Mouse (Mus musculus): ENCODE data around the gene Trpm7. TPM values are rescaled to one million over a fixed set of nuclear protein-coding genes. Genes with fewer than 3 reads are reported as not detected.

Gene Trpm7
- polyA plus RNA-seq, 1 experiment from 2014 or later: 64.0 TPM

GRCm38 (mm10) chr2:126801980-126802379 is 74.0 kb downstream of the Trpm7 start:
- Histone ChIP-seq H3K36me3 (peaks cover 56% of the 10 kb centered on the region), H3K4me3 (no peak overlapping the region), H3K4me2 (no peak overlapping the region), H3K9ac (no peak overlapping the region), H3K9me3 (no peaks in the 10 kb centered on the region), H3K27ac (no peak overlapping the region), H3K27me3 (no peaks in the 10 kb centered on the region), H3K4me1 (no peaks in the 10 kb centered on the region)
- no peak for ATAC-seq (ENCODE audit: insufficient number of reproducible peaks, insufficient read depth, low FRiP score, low TSS enrichment, low read depth)
- 92% methylated on average over 3 of the region's 3 CpGs for whole genome bisulfite sequencing

DNA sequence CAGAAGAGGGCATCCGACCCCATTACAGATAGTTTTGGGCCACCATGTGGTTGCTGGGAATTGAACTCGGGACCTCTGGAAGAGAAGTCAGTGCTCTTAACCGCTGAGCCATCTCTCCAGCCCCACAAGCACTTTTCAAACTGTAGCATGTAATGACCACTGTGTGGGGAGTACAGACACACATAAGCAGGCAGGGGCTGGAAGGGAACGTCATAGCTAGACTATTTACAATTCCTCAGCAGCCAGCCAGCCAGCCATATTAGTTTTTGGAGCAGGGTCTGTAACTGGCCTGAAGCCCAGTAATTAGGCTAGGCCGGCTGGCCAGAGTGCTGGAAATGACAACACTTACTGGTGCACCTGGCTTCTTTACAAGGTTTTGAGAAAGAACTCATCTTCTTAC is 77.6 kb downstream of the Trpm7 start:
- no peak overlapping the region for H3K9ac ChIP-seq
- no peaks in the 10 kb centered on the region for H3K4me1 ChIP-seq
- WGBS: 87% methylated on average over 5 of the region's 5 CpGs
- no peaks in the 10 kb centered on the region for H3K9me3 ChIP-seq
- no peak overlapping the region for H3K4me2 ChIP-seq
- no peak overlapping the region for H3K27ac ChIP-seq
- no peak for ATAC-seq (ENCODE audit: insufficient number of reproducible peaks, insufficient read depth, low FRiP score, low TSS enrichment, low read depth)
- peaks cover 57% of the 10 kb centered on the region for H3K36me3 ChIP-seq
- H3K4me3 ChIP-seq: no peak overlapping the region
- no peaks in the 10 kb centered on the region for H3K27me3 ChIP-seq

GRCm38 (mm10) chr2:126795708-126796107 is 80.3 kb downstream of the Trpm7 start:
- no peaks in the 10 kb centered on the region for H3K4me1 ChIP-seq
- peaks cover 65% of the 10 kb centered on the region for H3K36me3 ChIP-seq
- ATAC-seq (ENCODE audit: insufficient number of reproducible peaks, insufficient read depth, low FRiP score, low TSS enrichment, low read depth): no peak
- WGBS: 88% methylated on average over 3 of the region's 3 CpGs
- H3K4me3 ChIP-seq: no peak overlapping the region
- H3K27ac ChIP-seq: no peak overlapping the region
- no peak overlapping the region for H3K9ac ChIP-seq
- H3K9me3 ChIP-seq: no peaks in the 10 kb centered on the region
- H3K4me2 ChIP-seq: no peak overlapping the region
- H3K27me3 ChIP-seq: no peaks in the 10 kb centered on the region

- 65% methylated on average over 5 of the region's 5 CpGs for WGBS
These were observed 83.4 kb downstream of the Trpm7 start for GRCm38 (mm10) chr2:126792611-126793010.

DNA sequence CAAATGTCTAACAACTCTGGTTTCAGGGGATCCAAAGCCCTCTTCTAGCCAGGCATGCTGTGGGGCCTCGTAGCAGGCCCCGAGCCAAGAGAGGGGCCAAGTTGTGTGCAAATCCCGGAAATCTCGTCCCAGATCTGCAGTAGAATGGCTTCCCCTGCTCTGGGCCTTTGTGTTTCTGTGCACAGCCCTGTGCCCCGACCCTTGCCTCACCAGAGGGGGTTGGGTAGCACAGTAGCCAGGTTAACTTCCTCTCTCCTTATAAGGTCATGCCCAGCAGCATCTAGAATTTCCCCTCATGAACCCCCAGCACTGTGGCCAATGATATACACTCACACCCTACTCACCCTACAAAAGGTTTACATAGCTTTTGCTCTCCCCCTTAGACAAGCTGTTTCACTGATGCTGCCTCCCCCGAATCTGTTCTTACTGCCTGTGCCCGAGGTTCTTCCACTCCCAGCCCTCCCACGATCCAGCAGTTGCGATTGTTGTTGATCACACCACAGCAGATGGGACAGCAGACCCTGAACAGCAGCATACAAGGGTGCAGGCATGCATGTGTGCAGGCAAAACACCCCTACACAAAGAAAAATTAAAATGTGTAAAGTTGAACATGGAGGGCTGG is 88.2 kb downstream of the Trpm7 start:
- Histone ChIP-seq H3K4me3 (no peak overlapping the region), H3K4me2 (no peak overlapping the region), H3K4me1 (peaks cover 7% of the 10 kb centered on the region; the same call in 1 of the 2 replicates), H3K9me3 (no peaks in the 10 kb centered on the region), H3K36me3 (peaks cover 30% of the 10 kb centered on the region), H3K27me3 (no peaks in the 10 kb centered on the region), H3K27ac (no peak overlapping the region), H3K9ac (no peak overlapping the region)
- 49% methylated on average over 9 of the region's 9 CpGs for WGBS
- 0 out of 2 replicates have a peak, but pooled peaks have one; percentile 10 for ATAC-seq (ENCODE audit: insufficient number of reproducible peaks, insufficient read depth, low FRiP score, low TSS enrichment, low read depth)

More at GRCm38 (mm10) chr2:126792611-126793010, 83.4 kb downstream of the Trpm7 start:
- H3K27me3 ChIP-seq: no peaks in the 10 kb centered on the region
- no peak overlapping the region for H3K27ac ChIP-seq
- H3K4me1 ChIP-seq: peaks cover 7% of the 10 kb centered on the region; the same call in 1 of the 2 replicates
- H3K9me3 ChIP-seq: no peaks in the 10 kb centered on the region
- ATAC-seq (ENCODE audit: insufficient number of reproducible peaks, insufficient read depth, low FRiP score, low TSS enrichment, low read depth): no peak
- H3K4me3 ChIP-seq: no peak overlapping the region
- no peak overlapping the region for H3K4me2 ChIP-seq
- no peak overlapping the region for H3K9ac ChIP-seq
- H3K36me3 ChIP-seq: peaks cover 68% of the 10 kb centered on the region

DNA sequence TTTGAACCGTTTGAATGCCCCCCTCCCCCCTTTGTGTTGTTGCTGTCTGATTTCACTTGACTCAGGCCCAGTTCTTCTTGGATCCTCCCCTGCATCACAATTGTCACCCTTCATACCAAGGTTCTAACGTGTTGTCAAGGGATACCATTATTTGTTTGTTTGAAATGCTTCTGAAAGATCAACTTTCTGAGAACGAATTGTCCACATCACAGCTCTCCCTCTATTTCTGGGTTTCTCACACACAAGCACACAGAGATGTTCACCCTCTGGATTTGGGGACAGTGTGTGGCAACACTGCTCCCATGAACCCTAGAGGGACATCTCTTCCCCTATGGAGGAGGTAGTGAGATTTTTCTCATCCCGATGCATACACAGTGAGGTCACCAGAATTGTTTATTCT is 92.7 kb downstream of the Trpm7 start, which contains the start of gene Usp50:
TSS of gene Usp50 (minus strand) at position 101 of the 400 bp plus-strand sequence.
- H3K9ac ChIP-seq: no peak within 1 kb of the TSS
- H3K9me3 ChIP-seq: no peaks in the 10 kb centered on the region
- 64% methylated on average over 4 of the region's 4 CpGs for WGBS
- no peak within 1 kb of the TSS for H3K4me3 ChIP-seq
- no peaks in the 10 kb centered on the region for H3K27me3 ChIP-seq
- ATAC-seq (ENCODE audit: insufficient number of reproducible peaks, insufficient read depth, low FRiP score, low TSS enrichment, low read depth): no peak
- peaks cover 7% of the 10 kb centered on the region; the same call in 1 of the 2 replicates for H3K4me1 ChIP-seq
- no peak within 1 kb of the TSS for H3K27ac ChIP-seq
- no peak within 1 kb of the TSS for H3K4me2 ChIP-seq
- no peaks in the 10 kb centered on the region for H3K36me3 ChIP-seq

DNA sequence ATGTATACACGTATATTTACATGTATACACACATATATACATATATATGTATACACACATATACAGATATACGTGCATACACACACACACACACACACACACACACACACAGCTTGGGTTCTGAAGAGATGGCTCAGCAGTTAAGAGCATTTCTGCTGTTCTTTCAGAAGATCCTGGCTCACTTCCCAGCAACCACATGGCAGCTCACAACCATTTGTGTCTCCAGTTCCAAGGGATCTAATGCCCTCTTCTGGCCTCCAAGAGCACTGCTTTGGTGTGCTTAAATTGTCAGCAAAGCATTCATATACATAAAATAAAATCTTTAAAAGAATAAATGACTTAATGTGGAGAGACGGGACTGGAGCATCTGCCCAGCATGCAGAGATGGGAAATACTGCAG is 93.6 kb downstream of the Trpm7 start:
- no peak overlapping the region for H3K9ac ChIP-seq
- H3K27me3 ChIP-seq: no peaks in the 10 kb centered on the region
- no peaks in the 10 kb centered on the region; the same call in 1 of the 2 replicates for H3K4me1 ChIP-seq
- no peak overlapping the region for H3K4me3 ChIP-seq
- no peak for ATAC-seq (ENCODE audit: insufficient number of reproducible peaks, insufficient read depth, low FRiP score, low TSS enrichment, low read depth)
- H3K9me3 ChIP-seq: no peaks in the 10 kb centered on the region
- H3K4me2 ChIP-seq: no peak overlapping the region
- H3K36me3 ChIP-seq: no peaks in the 10 kb centered on the region
- H3K27ac ChIP-seq: no peak overlapping the region
- 83% methylated on average over 3 of the region's 3 CpGs for WGBS

DNA sequence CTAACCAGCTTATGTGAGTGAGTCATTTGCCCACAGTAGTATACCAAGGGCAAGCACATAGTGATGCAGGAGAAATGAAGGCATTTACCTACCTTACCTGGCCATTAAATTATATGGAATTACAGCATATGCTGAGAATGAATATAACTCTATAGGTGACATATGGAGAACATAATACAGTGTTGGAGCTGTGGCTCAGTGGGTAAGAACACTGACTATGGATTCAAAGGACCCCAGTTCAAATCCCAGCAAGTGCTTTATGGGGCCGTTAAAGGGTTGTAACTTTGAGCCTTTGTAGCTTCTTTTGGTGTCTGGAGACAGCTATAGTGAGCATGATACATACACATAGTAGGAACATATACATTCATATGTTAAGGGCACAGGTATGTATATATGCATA is 94.6 kb downstream of the Trpm7 start:
- H3K4me2 ChIP-seq: no peak overlapping the region
- no peak overlapping the region for H3K27ac ChIP-seq
- H3K9ac ChIP-seq: no peak overlapping the region
- 87% methylated on average over 1 of the region's 1 CpGs for WGBS
- H3K4me1 ChIP-seq: no peaks in the 10 kb centered on the region
- ATAC-seq (ENCODE audit: insufficient number of reproducible peaks, insufficient read depth, low FRiP score, low TSS enrichment, low read depth): no peak
- no peaks in the 10 kb centered on the region for H3K9me3 ChIP-seq
- no peaks in the 10 kb centered on the region for H3K27me3 ChIP-seq
- H3K4me3 ChIP-seq: no peak overlapping the region
- H3K36me3 ChIP-seq: no peaks in the 10 kb centered on the region

DNA sequence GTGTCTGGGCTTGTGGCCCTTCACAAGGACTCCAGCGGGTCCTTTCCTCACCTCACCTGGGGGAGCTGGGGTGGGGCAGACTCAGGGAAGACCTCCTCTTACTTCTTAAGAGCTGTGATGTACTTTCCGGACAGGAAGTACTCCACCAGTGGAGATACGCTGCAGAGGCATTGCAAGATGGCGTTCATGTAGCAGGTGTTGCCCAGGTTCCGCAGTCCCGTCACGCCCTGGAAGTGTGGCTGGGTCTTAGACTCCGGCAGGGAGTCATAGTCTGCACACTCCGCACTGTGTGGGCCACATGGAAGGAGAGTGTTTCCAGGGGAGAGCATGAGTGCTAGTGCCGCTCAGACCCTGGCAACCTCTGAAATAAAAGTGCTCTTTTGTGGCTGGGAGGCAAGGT is 95.7 kb downstream of the Trpm7 start:
- Histone ChIP-seq H3K9me3 (no peaks in the 10 kb centered on the region), H3K9ac (no peak overlapping the region), H3K27me3 (no peaks in the 10 kb centered on the region), H3K4me1 (no peaks in the 10 kb centered on the region), H3K27ac (no peak overlapping the region), H3K4me3 (no peak overlapping the region), H3K36me3 (no peaks in the 10 kb centered on the region), H3K4me2 (no peak overlapping the region)
- ATAC-seq (ENCODE audit: insufficient number of reproducible peaks, insufficient read depth, low FRiP score, low TSS enrichment, low read depth): no peak
- WGBS: 93% methylated on average over 10 of the region's 10 CpGs

- WGBS: 81% methylated on average over 4 of the region's 4 CpGs
- H3K9me3 ChIP-seq: no peaks in the 10 kb centered on the region
- H3K4me2 ChIP-seq: no peak overlapping the region
- H3K4me3 ChIP-seq: no peak overlapping the region
- H3K27me3 ChIP-seq: no peaks in the 10 kb centered on the region
- no peak for ATAC-seq (ENCODE audit: insufficient number of reproducible peaks, insufficient read depth, low FRiP score, low TSS enrichment, low read depth)
- H3K9ac ChIP-seq: no peak overlapping the region
- H3K36me3 ChIP-seq: no peaks in the 10 kb centered on the region
- H3K27ac ChIP-seq: no peak overlapping the region
- no peaks in the 10 kb centered on the region for H3K4me1 ChIP-seq
These were observed 97.2 kb downstream of the Trpm7 start for GRCm38 (mm10) chr2:126778806-126779205.

DNA sequence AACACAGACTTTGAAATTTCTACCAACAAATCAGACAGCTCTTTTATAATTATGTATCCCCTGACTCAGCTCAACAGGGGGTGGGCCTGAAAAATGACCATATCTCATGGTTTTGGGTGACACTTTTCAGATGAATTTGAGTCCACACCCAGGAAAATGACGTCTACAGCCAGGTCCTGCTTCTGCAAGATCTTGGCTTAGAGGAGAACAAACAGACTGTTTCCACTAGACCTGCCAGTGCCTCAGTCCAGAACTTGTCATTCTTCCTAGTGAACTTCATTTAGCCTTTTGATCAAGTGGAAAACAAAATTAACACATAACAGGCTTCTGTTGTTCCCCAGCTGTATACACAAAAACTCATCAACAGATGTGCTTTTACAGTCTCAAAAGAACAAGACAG is 99.6 kb downstream of the Trpm7 start:
- H3K9me3 ChIP-seq: no peaks in the 10 kb centered on the region
- no peaks in the 10 kb centered on the region for H3K27me3 ChIP-seq
- no peak for ATAC-seq (ENCODE audit: insufficient number of reproducible peaks, insufficient read depth, low FRiP score, low TSS enrichment, low read depth)
- no peak overlapping the region for H3K27ac ChIP-seq
- no peaks in the 10 kb centered on the region for H3K36me3 ChIP-seq
- WGBS: 49% methylated on average over 1 of the region's 1 CpGs
- no peaks in the 10 kb centered on the region for H3K4me1 ChIP-seq
- H3K4me3 ChIP-seq: no peak overlapping the region
- H3K9ac ChIP-seq: no peak overlapping the region
- H3K4me2 ChIP-seq: no peak overlapping the region

DNA sequence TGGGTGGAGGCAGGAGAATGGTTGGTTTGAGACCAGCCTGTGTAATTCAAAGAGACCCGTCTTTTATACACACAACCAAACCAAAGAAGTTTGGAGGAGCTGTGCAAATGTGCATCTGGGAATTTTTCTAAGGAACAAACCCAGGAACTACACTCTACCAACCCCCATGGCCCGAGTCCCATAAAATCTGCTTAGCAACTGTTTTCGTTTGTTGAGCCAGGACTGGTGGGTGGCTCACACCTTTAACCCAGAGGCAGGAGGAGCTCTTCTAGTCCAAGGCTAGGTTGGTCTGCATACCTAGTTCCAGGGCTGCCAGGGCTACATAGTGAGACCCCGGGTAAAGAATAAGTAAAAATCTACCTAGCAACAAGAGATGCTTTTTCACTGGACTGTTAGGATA is 100.1 kb downstream of the Trpm7 start:
- no peak overlapping the region for H3K4me3 ChIP-seq
- no peaks in the 10 kb centered on the region for H3K36me3 ChIP-seq
- H3K27ac ChIP-seq: no peak overlapping the region
- H3K4me1 ChIP-seq: no peaks in the 10 kb centered on the region
- 71% methylated on average over 4 of the region's 4 CpGs for WGBS
- no peak overlapping the region for H3K9ac ChIP-seq
- H3K9me3 ChIP-seq: no peaks in the 10 kb centered on the region
- no peaks in the 10 kb centered on the region for H3K27me3 ChIP-seq
- ATAC-seq (ENCODE audit: insufficient number of reproducible peaks, insufficient read depth, low FRiP score, low TSS enrichment, low read depth): no peak
- no peak overlapping the region for H3K4me2 ChIP-seq
